Mouse (Mus musculus): ENCODE results near the gene Rrbp1. TPM values are rescaled to one million over a fixed set of nuclear protein-coding genes. Genes with fewer than 3 reads are reported as not detected.

Rrbp1 gene
- 131 and 169 TPM in 2 replicates for total RNA-seq (2017)

DNA sequence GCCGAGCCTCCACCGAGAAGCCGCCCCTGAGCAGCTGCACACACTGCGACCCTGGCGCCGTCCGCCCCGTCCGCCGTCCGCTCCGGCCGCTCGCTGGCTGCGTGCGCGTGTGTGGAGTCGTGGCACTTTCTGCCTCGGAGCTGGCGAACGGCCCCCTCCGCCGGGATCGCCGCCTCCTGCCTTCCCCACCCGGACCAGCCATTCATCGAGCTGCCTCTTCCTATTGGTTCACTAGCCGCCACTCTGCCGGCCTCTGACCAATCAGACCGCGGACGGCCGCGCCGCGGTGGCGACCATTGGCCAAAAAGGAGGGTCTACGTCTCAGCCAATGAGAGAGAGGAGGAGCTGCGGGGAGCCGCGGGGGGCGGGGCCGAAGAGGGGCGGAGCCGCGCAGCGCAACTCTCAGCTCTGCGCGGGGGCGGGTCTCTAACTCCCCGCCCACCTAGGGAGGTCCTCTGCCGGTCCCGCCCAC is at the start of gene Rrbp1:
Rrbp1 (minus strand) TSS at position 184 of the 472 bp plus-strand sequence.
- ATAC-seq (replicated peaks in 1 of 2; ENCODE audit: insufficient read depth in 1 of 2, low FRiP score in 2 of 2, low TSS enrichment in 1 of 2, low read depth in 1 of 2, poor library complexity in 2 of 2, severe bottlenecking in 2 of 2) = peak; percentile 91 to 94

DNA sequence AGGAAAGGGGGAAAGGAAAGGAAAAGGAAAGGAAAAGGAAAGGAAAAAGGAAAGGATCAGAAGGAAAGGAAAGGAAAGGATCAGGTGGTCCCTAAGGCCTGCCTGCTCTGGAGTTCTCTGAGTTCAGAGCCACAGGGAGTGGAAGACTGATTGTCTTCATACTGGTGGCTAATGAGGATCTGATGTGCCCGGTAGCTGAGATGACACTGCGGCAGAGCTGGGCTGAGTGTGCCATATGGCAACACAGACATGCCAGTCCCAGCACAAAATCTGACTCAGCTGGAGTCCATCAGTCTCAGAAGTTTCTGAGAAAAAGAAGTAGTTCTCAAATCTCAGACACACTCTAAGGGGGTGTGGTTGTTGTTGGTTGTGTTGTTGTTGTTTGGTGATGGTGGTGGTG is 46.7 kb upstream of the Rrbp1 start:
- ATAC-seq (replicated peaks in 1 of 2; ENCODE audit: insufficient read depth in 1 of 2, low FRiP score in 2 of 2, low TSS enrichment in 1 of 2, low read depth in 1 of 2, poor library complexity in 2 of 2, severe bottlenecking in 2 of 2) = no peak

DNA sequence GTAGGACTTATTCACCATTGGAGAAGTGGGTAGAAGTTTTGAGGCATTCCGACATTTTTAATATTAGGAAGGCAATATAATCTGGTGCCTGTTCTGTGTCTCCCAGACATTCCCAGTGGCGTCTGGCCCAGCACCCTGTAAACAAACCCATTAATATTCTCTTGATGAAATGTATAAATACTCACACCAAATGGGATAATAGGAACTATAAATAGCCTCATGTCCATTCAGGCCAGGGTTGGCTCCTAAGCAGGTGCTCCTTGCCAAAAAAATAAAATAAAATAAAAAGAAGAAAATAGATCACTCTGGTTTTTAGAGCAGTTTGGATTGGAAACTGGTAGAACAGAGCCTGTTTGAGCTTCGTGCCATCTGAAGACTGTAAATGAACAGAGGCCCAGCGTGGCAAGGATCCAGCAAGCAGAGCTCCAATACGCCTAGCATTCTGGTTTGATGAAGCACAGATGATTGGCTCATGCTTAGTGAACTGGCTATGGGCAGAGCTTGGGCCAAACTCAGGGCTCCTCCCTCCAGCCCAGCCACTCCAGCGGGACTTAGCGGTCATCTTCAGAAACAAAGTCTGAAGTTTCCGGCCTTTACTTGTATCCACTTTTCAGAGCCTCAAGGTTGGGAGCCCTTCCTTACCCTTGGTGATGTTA is 41.5 kb upstream of the Rrbp1 start:
- no peak for ATAC-seq (replicated peaks in 1 of 2; ENCODE audit: insufficient read depth in 1 of 2, low FRiP score in 2 of 2, low TSS enrichment in 1 of 2, low read depth in 1 of 2, poor library complexity in 2 of 2, severe bottlenecking in 2 of 2)

DNA sequence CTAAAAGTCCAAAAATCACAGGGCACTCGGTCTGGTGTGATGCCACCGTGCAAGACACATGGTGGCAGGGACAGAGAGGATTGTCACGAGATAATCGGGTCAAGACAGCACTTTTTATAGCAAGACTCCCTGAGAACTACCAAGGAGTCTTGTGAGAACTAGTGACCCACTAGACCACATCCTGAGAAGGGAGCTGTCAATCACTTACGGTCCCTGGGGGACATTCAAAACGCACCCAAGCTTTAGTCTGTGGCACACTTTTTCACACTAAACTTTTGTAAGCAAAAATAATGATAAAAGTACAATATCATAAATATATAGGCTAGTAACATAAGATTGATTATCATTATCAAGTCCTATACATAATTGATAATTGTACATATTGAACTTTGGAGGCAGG is 39.8 kb upstream of the Rrbp1 start:
- ATAC-seq (replicated peaks in 1 of 2; ENCODE audit: insufficient read depth in 1 of 2, low FRiP score in 2 of 2, low TSS enrichment in 1 of 2, low read depth in 1 of 2, poor library complexity in 2 of 2, severe bottlenecking in 2 of 2) = no peak

DNA sequence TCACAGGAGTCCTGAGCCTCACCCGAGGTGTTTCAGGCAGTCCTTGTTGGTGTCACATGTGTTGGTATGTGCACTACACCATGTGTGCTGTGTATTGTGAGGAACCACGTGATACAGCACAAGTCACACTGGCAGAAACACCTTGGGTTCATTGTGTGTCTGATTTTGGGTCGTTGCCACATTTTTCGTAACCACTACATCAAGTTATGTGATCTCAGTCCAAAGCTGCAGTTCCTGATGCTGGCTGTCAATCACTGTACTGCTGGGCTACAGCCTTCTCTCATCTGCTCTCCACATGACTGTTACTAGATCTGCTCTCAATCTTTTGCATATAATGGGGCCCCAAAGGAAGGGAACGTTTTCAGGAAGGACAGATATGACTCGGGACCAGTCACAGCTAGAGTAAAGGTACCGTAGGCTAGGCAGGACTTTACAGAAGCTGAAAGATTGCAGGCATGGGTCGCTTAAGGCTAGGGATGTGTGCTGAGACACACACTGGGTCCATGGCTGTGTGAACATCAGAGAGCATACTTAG is 39.1 kb upstream of the Rrbp1 start:
- no peak for ATAC-seq (replicated peaks in 1 of 2; ENCODE audit: insufficient read depth in 1 of 2, low FRiP score in 2 of 2, low TSS enrichment in 1 of 2, low read depth in 1 of 2, poor library complexity in 2 of 2, severe bottlenecking in 2 of 2)

DNA sequence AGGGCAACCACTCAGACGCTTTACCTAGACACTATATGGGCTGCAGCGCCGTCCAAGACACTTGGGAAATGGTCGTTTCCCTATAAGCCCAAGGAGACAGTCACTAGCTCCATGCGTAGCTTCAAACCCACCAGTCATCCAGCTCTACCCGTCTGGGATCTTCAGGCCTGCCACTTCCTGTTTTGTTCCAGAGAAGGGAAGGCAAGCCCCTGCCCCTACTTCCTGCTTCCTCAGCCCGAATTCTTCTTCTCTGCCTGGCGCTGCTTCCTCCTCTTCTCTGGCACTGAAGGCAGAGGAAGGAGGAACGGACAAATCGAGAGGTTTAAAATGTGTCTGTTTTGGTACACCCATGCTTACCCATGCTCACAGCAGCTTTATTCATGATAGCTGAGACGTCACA is 35.9 kb upstream of the Rrbp1 start:
- ATAC-seq (replicated peaks in 1 of 2; ENCODE audit: insufficient read depth in 1 of 2, low FRiP score in 2 of 2, low TSS enrichment in 1 of 2, low read depth in 1 of 2, poor library complexity in 2 of 2, severe bottlenecking in 2 of 2) = peak; percentile 71 to 84; a peak in 3 of 4 replicates

DNA sequence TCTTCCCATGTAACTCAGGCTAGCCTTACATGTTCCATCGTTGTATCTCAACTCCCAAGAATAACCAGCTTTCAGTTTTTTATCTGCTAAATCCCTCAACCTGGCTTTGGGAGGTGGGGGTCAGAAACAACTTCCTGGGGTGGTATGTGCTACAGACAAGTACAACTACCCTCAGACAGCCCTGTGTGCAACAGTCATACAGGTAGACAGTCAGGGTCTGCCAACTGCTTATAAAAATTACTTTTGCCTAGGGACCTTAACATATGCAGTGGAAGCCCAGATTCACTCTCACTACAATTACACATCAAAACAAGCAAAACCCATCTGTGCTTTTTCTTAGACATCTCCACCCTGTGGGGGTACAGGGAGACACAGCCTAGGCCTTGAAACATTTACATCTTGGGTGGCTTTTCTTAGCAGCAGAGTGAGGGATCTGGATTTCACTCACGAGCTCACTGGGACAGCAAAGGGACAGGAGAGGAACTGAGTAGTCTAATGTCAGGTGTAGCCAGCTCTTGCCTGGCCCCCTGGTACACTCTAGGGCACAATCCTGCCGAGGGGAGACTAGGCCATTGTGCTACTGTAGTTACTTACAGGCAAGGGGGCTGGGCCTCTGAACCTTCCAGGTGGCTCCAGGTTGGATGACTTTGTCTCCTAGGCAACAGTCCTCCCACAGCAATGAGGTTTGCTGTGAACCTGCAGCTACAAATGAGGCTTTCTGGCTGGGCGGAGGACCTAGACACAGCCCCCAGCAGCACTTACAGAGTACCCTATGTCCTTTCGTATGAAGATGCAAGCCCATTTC is 34.9 kb upstream of the Rrbp1 start:
- ATAC-seq (replicated peaks in 1 of 2; ENCODE audit: insufficient read depth in 1 of 2, low FRiP score in 2 of 2, low TSS enrichment in 1 of 2, low read depth in 1 of 2, poor library complexity in 2 of 2, severe bottlenecking in 2 of 2) = 0 out of 4 replicates have a peak, but pooled peaks of 1 of the 2 experiments have one; percentile 2

DNA sequence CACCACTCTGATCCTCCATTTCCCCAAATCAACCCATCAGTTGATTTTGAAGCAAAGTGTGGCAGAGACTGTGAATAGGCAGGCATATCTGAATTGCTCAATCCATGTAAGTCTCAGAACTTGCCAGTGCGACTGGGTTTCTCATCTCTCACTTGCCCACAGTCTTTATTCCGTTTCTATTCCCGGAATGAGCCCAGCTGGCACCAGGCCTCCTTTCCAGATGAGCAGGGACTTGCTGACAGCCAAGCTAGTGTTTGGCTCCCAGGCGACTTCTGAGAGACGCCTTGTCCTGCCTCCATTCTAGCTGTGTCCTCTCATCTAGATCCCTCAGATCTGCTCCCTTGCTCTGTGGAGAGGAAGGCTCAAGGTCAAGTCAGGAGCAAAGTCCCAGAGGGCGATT is 33.7 kb upstream of the Rrbp1 start:
- no peak for ATAC-seq (replicated peaks in 1 of 2; ENCODE audit: insufficient read depth in 1 of 2, low FRiP score in 2 of 2, low TSS enrichment in 1 of 2, low read depth in 1 of 2, poor library complexity in 2 of 2, severe bottlenecking in 2 of 2)

DNA sequence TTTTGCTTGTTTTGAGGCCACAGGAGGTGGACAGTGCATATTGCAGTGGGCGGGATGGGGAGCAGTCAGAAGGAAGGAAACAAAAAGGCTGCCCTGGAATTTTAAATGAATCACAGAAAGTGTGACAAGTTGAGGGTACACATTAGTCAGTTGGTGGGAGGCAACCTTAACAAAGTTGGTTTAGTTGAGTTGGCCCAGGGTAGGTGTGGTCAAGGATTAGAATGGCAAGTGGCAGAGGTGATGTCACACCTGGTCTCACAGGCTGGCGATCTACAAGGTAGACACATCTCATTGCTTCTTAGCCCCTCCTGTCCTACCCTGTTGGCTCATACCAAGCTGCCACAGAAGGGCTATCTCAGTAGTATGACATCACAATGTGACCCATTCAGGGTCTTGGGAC is 21.6 kb upstream of the Rrbp1 start, which contains the start of gene Banf2:
Banf2 (plus strand) TSS at position 396 of the 400 bp plus-strand sequence.
- ATAC-seq (replicated peaks in 1 of 2; ENCODE audit: insufficient read depth in 1 of 2, low FRiP score in 2 of 2, low TSS enrichment in 1 of 2, low read depth in 1 of 2, poor library complexity in 2 of 2, severe bottlenecking in 2 of 2) = no peak

DNA sequence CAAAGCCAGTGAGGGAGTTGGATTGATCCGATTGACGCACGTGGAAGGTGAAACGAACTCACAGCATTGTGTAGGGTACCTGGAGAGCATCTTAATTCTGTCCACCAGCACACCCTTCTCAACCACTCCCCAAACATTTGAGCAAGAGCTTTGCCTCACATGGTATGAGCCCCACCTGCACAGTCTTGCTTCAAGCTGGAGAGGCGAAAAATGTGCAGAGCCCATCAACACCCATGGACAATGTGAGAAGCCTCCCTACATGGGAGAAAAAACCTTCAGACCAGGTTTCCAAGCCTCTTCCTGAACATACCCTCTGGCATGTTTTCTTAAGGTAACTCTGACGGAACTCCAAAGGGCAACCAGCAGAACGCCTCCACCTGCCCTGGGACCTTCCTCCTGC is 19.7 kb upstream of the Rrbp1 start:
- ATAC-seq (replicated peaks in 1 of 2; ENCODE audit: insufficient read depth in 1 of 2, low FRiP score in 2 of 2, low TSS enrichment in 1 of 2, low read depth in 1 of 2, poor library complexity in 2 of 2, severe bottlenecking in 2 of 2) = no peak

DNA sequence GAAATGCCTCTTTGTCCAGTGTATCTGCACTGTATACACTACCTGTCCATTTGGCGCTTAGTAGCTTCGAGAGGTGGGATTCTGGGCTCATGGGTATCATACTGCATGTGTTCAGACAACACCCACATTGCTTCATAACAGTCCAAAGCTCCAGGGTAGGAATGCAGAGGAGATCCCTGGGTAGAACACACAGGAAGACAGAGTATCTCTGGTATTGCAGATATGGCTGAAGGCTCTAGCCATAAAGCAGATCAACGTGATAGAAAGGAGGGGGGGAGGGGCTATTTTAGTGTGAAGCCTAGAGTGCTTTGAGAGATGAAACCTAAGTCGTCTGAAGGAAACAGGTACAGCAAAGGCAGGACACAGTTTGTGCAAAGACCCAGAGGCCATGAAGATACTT is 15.4 kb upstream of the Rrbp1 start:
- ATAC-seq (replicated peaks in 1 of 2; ENCODE audit: insufficient read depth in 1 of 2, low FRiP score in 2 of 2, low TSS enrichment in 1 of 2, low read depth in 1 of 2, poor library complexity in 2 of 2, severe bottlenecking in 2 of 2) = no peak; a peak in 1 of 4 replicates

DNA sequence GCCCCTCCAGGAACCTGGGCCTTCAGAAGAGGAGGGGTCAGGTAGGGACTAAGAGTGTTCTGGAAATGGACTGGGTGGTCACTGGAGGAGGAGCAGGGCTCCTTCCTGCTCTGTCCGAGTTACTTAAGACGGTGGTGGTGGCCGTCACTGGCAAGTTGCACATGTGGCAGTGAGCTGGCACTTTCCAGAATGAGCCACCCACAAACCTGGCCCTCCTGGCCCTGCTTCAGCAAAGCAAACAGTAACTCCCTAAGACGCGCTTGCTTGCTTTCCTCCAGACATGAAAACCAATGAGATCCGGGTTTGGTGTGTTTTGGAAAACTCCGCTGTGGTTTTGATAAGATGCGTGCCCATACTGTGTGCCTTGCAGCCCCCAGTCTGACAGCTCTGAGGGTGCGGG is 14.3 kb upstream of the Rrbp1 start:
- no peak for ATAC-seq (replicated peaks in 1 of 2; ENCODE audit: insufficient read depth in 1 of 2, low FRiP score in 2 of 2, low TSS enrichment in 1 of 2, low read depth in 1 of 2, poor library complexity in 2 of 2, severe bottlenecking in 2 of 2)

DNA sequence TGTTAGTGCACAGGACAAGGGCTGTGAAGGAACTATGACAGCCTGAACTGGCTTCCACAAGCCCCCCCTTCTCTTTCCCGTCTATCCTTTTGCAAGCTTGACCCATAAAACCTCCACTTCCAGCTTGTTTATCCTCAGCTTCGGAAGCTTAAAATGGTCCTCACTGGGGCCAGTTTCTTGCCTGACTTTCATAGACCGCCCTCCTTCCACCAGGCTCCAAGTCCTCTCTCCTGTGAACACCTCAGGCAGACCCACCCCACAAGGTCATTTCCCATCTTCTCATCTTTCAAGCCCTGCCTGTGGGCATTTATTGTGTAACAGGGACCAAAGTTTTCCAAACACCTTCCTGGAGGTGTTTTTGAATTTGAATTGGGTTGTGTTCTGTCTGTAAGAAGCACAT is 11.4 kb upstream of the Rrbp1 start:
- no peak for ATAC-seq (replicated peaks in 1 of 2; ENCODE audit: insufficient read depth in 1 of 2, low FRiP score in 2 of 2, low TSS enrichment in 1 of 2, low read depth in 1 of 2, poor library complexity in 2 of 2, severe bottlenecking in 2 of 2)

DNA sequence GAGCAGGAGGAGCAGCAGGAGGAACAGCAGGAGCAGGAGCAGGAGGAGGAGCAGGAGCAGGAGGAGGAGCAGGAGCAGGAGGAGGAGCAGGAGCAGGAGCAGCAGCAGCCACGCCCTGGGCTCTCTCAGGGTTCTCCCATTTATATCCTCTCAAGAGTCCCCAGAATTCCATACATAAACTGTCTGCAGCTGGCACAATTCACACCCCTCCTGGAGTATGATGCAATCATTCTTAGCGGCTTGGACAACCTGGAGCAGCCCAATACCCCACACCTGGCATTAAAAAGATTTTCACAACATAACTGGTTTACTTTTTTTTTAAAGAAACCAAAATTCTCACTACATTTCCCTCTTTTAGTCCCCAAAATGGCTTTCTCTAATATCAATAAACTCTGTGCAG is 8.9 kb upstream of the Rrbp1 start:
- no peak for ATAC-seq (replicated peaks in 1 of 2; ENCODE audit: insufficient read depth in 1 of 2, low FRiP score in 2 of 2, low TSS enrichment in 1 of 2, low read depth in 1 of 2, poor library complexity in 2 of 2, severe bottlenecking in 2 of 2)

DNA sequence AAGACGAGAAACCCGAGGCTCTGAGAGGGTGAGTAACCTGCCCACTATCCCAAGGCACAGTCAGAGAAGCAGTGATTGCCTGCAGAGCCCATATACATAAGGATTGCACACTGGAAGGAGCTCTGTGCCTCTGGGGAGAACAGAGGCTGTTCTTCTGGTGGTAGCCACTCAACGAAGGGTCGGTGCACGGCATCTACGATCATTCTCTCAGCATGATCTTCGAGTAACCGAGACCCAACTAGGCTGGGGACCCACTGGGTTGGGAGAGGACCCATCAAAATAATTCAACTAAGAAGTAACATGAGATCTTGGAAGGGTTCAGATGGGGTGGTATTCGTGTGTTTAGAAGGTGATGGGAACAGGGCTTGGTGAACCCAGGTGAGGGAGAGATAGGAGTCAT is 4.8 kb upstream of the Rrbp1 start:
- ATAC-seq (replicated peaks in 1 of 2; ENCODE audit: insufficient read depth in 1 of 2, low FRiP score in 2 of 2, low TSS enrichment in 1 of 2, low read depth in 1 of 2, poor library complexity in 2 of 2, severe bottlenecking in 2 of 2) = no peak

DNA sequence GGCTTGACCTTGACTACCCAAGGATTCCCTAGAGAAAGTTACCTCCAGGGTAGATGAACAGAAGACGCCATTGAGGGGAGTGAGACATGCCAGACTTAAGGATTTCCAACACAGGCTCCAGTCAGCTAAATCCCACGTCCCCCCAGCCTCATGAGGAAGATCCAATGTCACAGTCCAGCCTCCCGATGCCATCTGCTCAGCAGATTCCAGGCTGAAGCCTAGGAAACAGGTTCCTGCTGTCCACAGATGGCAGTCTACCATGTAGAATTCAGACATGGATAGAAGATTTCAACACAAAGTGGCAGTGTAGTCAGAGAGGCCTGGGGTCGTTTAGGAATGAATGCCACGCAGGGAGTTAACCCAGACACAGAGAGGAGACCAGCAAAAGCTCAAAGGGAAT is 3.4 kb upstream of the Rrbp1 start:
- ATAC-seq (replicated peaks in 1 of 2; ENCODE audit: insufficient read depth in 1 of 2, low FRiP score in 2 of 2, low TSS enrichment in 1 of 2, low read depth in 1 of 2, poor library complexity in 2 of 2, severe bottlenecking in 2 of 2) = no peak

DNA sequence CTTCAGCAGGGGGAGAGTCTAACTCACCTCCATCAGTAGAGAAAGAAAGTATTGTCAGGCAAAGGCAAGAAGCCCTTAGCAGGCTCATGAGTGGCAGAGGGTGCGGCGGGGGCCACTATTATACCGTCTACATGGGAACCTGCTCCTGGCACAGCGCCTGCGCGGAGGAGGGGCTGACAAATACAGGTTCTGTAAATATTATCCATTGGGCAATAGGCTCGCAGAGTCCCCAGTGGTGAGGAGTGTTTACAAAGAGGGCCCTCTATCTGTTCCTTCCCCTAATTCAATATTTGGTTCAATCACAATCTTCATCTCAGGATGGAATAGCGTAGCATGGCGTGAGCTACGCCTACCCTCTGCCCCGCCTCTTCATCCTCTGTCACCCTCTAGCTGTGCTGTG is 3.0 kb upstream of the Rrbp1 start:
- no peak for ATAC-seq (replicated peaks in 1 of 2; ENCODE audit: insufficient read depth in 1 of 2, low FRiP score in 2 of 2, low TSS enrichment in 1 of 2, low read depth in 1 of 2, poor library complexity in 2 of 2, severe bottlenecking in 2 of 2)

DNA sequence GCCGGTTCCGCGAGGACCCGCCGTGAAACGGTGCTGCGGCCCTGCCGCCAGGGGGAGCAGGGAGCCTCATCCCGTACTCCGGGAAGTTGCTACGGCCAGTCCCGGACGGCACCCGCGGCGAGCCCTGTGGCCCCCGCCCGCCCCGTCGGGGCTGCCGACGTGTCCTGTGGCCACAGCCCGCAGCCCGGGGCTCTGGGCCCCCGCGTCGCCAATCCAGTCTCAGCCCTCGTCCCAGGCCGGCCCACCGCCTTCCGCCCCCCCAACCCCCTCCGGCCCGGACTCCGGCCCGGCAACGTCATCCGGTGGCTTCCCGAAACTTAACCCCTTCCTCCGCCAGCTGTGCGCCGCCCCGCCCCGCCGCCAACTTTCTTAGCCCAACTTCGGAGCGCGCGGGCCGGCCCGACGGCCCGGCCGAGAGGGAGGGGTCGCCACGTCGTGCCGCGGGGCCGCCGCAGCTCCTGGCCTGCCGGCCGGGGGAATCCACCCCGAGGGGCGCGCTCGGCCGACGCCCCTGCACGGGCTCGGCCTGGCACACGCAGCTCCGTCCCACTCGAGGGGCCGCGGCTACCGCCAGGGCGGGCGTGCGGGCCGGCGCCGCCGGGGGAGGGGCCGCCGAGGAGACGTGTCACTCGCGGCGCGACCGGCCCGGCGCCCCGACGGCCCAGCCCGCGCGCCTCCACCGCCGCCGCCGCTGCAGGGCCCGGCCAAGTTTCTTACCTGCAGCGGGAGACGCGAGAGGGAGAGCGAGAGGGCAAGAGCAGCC is 600 bp downstream of the Rrbp1 start:
- ATAC-seq (replicated peaks in 1 of 2; ENCODE audit: insufficient read depth in 1 of 2, low FRiP score in 2 of 2, low TSS enrichment in 1 of 2, low read depth in 1 of 2, poor library complexity in 2 of 2, severe bottlenecking in 2 of 2) = peak; percentile 23 to 34
